Mouse (Mus musculus) spleen, postnatal 4 days (tissue): ENCODE measurements around the gene Steap2.

ENCODE experiments used
- DNase-seq, 2 experiments: peaks; one replicate each; pipeline ENCODE4 v3.0.0; 2022; ENCODE audit warnings: low spot score in 2 of 2

Gene Steap2

DNA sequence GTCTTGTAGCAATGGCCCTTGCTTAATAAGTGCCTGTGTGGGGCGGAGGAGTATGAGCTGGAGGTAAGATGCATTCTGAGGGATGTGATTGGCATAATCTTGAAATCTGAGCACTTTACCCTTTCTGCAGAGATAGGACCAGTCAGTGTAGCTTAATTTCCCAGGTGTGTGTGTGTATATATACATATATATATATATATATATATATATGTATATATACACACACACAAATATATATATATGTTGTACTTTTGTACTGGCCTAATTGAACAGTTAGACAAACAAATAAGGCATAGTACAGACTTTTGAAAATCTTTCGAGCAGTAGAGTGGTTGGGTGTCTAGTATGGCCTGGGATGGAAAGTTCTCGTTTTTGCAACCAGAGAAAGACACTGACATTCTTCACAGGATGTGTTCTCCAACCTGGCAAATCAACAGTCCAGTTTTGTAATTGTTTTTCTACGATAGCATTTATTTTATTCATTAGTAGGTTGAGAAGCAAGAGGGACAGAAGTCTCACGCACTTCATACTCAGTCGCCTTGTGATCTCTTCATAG lies 29.9 kb downstream of the Steap2 start:
- DNase-seq, result no peak

DNA sequence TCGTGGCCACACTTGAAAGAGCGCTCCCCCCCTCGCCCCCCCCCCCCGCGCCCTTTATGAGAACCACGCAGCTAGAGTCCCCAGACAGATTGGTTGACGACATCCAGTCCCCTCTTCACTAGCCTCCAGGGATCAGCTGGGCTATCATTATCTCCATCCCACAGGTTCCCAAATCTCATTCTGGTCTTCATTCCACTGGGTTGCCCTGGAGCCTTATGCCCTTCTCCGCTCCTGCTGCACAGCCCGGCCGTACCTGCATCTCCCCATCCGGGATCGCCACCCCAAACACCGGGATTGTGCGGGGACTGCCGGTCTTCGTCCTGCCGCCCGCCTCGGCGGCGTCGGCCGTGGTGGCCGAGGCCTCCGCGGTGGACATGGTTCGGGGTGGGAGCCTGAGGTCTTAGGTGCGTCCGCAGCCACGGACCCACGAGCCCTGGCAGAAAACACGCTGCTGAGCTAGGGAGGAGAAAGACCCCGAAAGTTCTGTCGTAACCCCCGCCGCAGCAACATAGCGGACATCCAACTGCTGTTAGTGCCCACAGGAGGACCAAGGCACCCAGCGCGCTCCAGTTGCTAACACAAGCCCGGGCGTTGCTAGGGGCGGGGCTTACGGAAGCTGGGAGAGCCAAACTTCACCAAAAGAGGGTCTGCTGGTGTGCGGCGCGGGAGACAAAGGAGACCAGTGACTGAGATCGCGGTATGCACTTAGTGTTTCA lies 30.6 kb downstream of the Steap2 start, which contains the start of gene Cfap69:
Cfap69 (minus strand) TSS at position 585 of the 716 bp plus-strand sequence.
- peak; percentile 36 to 69 for DNase-seq

DNA sequence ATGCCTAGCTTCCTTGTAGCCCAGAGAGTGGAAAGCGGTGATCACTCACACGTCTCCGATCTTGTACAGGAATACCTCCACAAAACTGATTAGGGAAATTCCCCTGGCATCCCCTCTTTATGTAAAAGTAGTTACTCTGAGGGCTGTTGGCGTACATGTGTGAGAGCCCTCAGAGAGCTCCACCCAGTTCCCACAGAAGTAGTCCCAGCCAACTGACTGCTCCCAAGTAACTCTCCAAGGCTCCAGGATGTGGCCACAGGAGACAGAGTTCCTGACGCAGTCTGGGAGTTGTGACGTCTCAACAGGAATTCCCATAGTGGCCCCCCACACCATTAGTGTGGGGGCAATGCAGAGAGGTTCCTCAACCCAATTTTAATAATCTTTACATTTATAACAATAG lies 31.3 kb downstream of the Steap2 start:
- DNase-seq, result no peak

DNA sequence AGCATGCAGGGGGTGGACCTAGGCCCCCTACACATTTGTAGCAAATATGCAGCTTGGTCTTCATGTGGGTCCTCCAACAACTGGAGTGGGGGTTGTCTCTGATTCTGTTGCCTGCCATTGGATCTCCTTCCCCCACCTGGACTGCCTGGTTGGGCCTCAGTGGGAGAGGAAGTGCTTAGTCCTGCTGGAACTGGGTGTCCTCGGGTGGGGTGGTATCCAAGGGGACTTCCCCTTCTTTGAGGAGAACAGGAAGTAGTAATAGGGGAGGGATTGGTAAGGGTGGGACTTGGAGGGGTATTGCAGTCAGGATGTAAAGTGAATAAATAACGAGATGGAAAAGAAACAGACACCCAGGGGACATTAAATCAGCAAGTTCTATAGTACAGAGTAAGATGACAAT lies 35.7 kb downstream of the Steap2 start:
- no peak for DNase-seq

DNA sequence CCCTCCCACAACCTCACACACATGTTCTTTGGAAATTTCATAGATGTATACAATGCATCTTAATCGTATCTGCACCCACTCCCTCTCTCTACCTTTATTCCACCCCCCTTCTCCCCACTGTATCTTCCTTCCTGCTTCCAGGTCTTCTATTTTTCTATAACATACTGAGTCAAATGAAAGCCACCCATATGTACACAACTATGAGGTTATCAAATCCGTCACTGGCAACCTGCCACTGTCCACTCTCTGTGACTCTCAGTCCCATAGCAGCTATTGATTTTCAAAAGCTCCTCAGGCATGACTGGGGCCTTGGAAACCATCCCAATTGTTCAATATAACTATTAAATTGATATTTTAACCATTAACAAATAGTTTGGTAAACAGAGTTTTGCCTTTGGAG lies 36.4 kb downstream of the Steap2 start:
- no peak for DNase-seq

DNA sequence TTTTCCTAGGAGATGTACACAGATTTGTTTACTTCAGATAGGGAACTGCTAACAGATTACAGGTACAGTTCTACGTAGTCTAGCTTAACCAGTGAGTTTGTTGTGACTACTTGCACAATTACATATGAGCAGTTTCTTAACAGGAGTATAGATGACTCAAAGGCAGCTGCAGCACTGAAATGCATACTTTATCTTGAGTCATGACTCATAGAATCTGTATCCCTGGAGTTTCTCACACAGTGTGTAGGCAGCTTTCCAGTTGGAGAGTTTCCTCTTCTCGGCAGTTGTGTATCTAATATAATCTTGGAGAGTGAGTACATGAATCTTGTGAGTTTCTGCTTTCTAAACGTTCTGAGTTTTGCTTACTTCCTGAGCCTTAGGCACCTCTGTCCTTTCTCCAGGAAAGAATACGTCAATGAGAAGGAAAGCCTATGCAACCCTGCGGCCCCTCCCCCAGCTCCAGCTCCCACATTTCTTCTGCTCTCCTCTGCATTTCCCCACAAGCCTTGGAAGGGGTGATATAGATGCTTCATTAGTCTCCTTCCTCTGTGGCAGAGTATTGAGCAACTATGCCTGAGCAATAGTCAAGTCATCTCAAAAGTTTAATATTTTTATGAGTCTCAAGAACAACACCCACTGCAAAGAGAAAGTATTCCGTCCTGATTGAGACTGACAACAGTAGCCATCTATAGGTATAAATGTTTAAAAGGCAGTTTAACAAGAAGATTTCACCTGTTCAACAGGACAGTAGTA lies 45.4 kb downstream of the Steap2 start:
- no peak for DNase-seq

DNA sequence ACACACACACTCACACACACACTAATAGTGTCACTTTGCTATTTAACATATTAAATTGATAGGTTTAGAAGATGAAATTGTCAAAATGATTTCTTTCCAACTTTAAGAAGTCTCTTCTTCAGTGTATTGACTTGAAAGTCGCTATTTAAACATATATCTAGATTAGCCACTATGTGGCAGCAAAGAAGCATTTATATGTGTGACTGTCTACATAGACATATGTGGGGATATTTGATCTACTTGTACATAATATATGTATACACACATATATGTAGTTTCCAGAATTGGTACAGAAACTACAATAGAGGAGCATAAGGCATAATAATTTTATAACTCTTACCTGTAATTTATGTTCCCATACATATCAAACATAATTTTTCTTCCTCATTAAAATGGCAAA lies 48.2 kb downstream of the Steap2 start:
- no peak for DNase-seq

DNA sequence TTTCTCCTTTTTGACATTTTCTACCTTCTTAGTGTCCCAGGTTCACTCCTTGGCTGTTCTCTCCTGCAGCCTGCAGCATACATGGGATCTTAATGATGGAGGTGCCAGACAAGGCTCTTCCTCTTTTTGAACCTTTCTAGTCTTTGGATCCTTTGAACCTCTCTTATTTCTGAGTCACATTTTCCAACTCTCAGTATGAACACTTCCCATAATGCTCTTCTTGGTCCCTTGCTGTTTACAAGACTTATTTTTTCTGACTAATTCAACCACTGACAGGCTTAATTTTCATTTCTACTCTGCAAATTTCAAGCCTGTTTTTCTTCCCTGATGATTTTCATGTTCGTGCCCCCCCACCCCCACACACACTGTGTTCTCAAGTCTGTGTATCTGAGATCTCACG lies 55.9 kb downstream of the Steap2 start:
- DNase-seq, result no peak

DNA sequence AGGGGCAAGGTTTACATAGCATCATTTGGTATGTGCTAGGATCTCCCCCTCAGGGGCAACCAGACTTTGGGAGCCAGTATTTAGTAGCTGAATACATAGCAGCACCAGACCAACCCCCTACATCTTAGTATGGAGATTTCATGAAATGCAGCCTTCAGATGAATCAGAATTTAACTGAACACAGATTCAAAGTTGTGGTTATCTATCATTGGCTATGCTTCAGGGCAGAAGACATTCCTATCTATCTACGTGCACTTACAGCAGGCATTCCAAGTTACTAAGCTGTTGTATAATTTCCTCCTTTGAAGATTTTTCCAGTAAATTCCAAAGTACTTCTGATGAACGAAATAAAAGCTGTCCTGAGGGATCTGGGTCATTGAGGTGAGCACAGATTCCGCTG lies 68.9 kb downstream of the Steap2 start:
- DNase-seq, result no peak

DNA sequence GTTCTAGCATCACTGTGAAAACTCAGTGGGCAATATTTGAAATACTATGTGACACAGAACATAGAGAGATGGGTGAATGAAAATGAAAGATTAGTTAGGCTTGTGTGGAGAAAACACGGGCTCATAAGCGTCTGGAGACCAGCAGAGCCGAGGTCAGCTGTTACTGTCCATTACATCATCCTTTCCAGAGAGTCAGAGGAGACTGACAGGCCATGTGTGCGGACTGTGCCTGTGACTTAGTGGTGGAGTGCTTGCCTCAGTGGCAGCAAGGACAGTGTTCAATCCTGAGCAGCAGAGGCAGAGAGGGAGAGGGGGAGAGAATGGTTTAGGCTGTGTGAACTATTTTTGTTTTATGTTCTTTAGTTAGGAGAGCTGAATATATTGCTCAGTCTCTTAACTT lies 76.0 kb downstream of the Steap2 start:
- no peak for DNase-seq
